Mouse (Mus musculus) G1E-ER4 (cell line): ENCODE measurements around the gene Iqcf3. TPM values are rescaled to one million over a fixed set of nuclear protein-coding genes. Genes with fewer than 3 reads are reported as not detected.

Experiments
- GATA1 ChIP-seq: IDR thresholded peaks from one replicate; pipeline ENCODE4 v1.8.0; 2012; ENCODE audit warnings: low read length, inconsistent platforms
- polyA plus RNA-seq: library from polyadenylated mRNA; stranded (reverse); fragments of >175 nt; gene quantifications from 2 replicates; pipeline ENCODE4 v1.2.3, GENCODE M21; 2012

Gene Iqcf3
- polyA plus RNA-seq: not detected in 2 replicates

DNA sequence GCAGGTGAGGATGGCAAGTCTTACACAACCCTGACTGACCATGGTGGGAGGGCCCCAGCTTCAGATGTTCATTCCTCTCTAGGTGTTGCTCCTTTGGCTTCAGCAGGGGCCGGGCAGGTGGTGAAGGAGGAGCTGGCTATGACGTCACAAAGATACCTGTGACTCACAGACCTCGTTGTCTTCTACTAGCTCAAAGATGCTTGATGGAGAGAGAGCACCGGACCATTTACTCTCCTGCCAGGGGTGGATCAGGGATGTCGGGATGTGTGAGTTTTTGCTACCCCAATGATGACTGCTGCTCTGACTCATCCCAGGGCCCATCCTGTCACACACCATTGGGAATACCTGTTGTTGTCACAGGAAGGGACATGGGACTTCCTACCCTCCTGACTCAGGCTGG, at the start of gene Iqcf3:
Gene Iqcf3, minus strand, starts transcription at position 101 of the 400 bp plus-strand sequence.
- no peak for TF ChIP-seq GATA1

DNA sequence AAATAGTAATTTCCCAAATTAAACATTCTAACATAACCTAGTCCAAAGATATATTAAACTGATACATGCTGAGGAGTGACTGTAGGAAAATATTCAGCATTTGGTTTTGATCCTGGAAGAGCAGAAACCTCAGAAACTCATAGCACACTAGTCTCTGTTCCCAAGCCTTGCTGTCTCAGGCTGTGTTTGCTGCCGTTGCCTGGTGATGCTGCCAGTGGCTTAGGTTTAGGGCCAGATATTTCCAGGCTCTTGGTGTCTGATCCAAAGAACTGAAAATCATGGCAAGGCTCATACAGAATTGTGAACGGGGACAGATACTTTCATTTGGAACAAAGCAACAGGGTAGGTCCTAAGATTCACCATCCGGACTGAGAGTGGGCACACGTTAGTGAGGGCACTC, 49.3 kb upstream of the Iqcf3 start:
- TF ChIP-seq GATA1: no peak

DNA sequence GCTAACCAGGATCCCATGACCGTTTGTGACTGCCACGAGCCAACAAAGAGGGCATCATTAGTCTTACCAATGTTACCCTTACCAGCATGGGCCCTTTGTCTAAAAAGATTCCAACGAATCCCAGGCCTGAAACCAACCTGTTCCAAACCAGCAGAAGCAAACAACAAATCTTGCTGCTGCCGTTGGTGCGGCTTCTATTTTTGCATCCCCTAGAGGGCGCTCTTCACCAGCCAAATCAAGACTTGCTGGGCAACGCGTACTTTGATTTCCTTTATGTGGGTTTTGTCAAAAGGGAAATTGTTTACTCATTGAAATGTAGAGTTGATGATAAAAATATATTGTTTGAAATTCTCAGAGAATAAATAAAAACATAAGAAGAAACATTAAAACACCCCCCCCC, 39.1 kb upstream of the Iqcf3 start:
- TF ChIP-seq GATA1: no peak

DNA sequence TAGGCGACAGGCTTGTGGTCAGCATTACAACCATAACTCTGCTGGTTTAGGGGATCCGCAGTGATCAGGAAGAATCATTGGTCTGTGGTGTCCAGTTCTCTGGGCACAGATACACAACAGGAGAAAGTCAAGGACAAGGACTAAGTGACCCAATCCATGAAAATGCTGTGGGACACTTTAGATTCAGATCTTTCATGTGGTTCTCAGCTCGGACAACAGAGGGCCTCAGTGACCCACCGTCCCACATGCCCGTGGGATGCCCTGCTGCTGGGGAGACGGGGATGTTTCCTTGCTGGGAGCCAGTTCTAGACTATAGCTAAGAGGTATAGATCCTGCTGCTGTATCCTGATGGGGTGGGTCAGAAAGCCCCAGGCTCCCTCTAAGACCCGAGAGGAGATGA, 37.0 kb upstream of the Iqcf3 start:
- no peak for TF ChIP-seq GATA1

DNA sequence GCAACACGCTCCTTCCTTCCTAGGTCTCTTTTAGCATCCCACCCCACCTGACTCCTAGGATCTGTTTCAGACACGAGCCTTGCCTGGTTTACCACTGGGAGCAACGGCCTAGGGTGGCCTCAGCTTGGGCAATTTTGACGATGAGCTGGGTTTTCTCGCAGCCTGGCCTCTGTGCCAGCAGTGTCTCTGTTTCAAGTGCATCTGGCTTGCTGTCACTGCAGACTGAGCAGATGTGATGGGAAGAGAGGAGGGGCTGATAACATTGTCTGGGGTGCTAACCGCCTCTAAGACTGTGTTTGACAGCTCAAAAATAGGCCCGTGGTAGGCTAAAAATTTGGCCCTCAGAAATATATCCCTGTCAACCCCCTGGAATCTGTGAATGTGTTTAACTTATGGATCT, 34.4 kb upstream of the Iqcf3 start:
- TF ChIP-seq GATA1: no peak

DNA sequence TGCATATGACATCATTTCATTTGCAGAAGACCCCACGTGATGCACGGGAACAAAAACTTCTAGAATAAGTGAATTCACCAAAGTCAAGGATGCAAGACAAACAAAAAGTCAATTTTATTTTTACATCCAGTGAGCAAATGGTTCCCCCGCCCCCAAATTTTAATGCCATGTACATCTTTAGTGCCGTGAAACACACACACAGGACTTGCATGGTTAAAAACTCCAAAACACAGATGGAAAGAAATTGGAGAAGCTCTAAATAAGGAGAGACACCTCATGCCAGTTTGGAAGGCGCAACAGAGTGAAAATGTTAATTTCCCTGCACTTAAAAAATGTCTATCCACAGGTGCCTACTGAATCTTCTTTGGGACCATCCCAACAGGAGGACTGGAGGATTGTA, 30.7 kb upstream of the Iqcf3 start:
- no peak for TF ChIP-seq GATA1

DNA sequence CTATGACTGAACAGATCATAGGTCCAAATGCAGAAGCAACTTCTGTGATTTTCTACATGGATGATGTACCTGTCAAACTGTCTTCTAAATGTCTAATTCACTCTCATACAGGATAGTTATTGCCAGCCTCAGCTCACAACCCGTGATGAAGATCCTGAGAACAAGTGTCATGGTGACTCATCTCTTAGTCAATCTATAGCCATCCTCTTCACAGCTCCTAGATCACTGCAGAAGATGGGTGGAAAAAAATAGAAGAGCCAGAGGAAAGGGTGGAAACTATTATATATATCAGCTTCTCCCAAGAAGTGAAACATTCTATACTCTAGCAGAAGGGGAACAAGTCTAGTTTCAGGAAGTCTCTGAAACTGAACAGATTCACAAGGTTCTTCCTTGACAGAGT, 21.1 kb upstream of the Iqcf3 start:
- TF ChIP-seq GATA1: no peak

DNA sequence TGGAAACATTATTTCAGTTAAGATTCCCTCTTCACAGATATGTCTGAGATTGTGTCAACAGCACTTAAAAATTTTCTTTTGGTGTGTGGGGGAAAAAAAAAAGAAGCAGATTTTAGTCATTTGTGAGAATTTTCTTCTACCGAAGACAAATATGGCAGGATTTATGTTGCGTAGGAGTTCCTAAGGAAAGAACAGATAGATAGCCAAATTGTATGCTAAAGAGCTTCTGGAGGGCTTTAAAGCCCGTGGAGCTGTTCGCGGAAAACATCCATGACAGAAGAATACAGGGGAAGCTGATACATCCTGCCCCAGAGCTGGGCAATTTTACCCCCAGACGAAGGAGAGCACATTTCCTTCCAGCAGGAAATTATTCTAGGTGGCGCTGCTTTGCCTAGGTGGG, 18.6 kb upstream of the Iqcf3 start:
- TF ChIP-seq GATA1: no peak

DNA sequence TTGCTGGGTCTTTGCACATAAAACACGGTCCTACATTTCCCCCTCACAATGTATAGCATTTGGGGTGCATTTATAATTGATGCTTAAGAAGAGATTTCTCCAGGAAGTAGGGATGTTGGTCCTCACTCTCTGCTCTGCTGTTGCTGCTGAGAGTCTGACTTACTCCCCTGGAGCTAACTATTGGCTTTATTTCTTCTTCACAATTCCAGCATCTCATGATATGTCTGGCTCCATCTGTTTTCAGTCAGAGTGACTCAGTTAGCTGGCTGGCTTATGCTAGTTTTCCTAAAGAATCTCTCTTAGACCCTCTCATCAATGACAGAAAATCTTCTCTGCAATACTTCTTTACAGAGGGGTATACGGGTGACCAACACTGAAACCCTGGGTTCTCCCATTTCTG, 14.7 kb upstream of the Iqcf3 start:
- TF ChIP-seq GATA1: no peak

DNA sequence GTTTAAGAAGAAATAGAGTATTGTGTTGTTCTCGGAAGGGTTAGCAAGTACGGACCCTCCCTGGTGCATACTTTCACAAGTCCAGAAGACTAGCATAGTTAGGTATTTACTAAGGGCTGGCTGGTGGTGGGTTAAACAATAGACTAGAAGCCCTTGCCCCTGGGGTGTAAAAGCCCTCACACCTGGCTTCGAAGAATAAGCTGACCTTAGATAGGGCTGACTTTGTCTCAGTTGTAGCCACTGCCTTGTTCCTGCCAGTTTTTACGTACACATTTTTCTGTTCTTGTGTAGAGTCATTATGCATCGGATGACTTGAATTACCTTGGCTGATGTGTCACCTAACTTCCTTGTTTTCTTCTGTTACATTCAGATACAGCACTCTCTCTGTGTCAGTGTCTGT, 11.9 kb upstream of the Iqcf3 start:
- TF ChIP-seq GATA1: no peak

DNA sequence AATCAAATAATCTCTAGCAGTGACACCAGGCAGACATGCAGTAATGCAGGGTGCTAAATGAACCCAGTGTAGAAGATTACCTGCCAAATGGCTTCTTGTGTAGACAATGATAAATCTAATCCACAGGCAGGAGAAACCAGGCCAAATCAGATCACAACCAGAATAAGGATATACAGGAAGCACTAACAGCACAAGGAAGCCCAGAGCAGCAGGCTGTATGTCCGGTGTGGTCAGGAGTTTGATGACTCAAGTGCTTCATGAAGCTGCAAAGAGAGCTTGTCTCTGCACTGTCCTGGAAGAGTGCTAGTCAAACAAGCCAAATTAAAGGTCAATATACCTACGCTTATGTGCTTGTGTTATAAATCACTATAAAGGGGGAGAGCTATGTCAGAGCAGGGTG, 10.8 kb upstream of the Iqcf3 start:
- TF ChIP-seq GATA1: no peak

DNA sequence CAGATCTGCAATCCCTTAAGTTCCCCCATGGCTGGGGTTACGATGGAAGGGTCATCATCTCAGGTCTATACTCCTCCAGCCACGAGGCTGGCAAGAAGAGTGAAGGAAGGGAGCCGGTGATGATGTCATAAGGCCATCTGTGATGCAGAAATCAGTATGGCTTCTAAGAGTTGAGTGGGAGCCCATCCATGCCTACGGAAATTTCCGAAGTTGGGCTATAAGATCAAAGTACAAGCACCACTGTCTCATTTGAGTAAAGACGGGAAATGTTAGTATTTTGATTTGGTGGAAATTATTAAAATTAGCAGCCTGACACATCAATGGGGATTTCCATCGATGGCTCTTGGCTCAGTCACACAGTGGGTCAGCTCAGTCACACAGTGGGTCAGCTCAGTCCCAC, 9.5 kb upstream of the Iqcf3 start, which contains the start of gene Iqcf4:
Gene Iqcf4, minus strand, starts transcription at position 101 of the 400 bp plus-strand sequence.
- no peak for TF ChIP-seq GATA1

DNA sequence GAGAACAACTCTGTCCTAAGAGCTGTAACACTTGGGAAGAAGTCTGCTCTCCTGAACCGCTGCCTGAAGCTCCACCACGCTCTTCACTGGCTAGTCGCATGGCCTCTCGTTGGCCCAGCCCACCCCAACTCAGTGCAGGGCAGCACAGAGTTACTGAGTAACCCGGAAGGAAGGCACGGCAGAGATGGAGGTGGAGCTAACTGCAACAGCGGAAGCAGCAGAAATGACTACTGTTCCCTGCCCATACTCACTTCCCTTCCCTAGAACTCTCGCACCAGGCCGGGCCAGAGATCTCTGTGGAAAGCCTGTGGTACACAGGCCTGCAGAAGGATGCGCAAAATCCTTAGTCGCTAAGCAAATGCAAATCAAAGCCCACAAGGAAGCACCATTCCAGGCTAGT, 5.0 kb upstream of the Iqcf3 start:
- no peak for TF ChIP-seq GATA1

DNA sequence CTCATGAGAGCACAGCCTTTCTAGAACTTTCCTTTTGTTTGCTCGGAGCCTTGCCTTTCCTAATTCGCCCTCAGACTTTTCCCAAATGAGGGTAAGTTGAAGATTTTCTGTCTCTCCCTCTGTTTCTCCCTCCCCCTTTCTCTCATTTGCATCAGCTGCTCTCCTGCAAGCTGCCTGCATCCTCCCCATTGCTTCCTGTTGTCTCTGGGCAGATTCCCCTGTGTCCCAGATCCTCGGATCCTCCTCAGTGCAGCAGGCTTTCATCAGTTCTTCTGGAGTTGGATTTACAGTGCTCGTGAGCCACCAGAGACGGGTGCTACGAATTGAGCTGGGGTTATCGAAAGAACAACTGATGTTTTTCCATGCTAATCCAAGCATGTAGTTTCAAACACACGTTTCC, 2.6 kb upstream of the Iqcf3 start:
- no peak for TF ChIP-seq GATA1

DNA sequence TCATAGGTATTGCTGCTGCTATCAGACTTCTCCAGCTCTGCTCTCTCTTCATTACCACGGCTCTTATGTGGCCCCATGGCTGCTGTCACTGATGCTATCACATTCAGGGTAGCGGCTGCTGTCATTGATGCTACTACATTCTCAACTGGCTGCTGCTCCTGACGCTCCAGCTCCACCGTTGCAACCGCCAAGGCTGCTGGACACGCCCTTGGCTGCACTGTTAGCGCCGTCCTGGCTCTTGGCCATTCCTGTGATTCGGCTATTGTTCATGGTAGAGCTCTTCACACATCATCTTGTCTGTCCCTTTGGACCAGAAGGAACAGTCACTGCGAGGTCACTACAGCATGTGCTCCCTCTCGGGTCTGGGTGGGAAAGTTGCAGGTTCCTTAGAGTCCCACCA, 860 bp upstream of the Iqcf3 start:
- no peak for TF ChIP-seq GATA1

DNA sequence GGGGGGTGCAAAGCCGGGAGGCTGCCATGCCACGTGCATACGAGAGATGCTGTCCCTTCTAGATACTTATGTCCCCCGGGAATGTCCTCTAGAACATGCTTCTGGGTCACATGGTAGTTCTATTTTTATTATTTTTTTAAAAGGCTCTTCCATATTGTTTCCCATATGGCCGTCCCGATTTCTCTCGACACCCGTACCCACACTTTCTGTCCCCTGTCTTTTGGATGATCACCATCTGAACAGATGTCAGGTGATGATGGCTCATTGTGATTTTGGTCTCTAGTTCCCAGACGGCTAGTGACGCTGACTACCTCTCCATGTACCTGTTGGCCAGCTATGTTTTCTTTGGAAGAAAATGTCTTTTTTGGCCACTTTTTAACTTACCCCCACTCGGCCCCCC, 26.5 kb downstream of the Iqcf3 start:
- no peak for TF ChIP-seq GATA1

DNA sequence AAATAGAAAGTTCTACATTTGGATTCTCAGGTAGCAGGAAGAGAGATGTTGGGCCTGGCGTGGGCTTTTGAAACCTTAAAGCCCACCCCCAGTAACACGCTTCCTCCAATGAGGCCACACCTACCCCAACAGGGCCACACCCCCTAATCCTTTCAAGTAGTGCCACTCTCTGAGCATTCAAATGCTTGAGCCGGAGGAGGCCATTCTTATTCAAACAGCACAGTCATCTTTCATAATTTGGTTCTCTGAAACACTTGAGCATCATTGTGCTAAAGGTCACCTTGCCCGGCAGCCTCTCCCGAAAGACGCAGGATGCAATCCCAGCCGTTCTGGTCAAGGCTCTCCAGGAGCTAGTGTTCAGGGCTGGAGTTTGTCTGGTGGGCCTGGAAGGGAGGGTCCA, 27.1 kb downstream of the Iqcf3 start:
- TF ChIP-seq GATA1: no peak

DNA sequence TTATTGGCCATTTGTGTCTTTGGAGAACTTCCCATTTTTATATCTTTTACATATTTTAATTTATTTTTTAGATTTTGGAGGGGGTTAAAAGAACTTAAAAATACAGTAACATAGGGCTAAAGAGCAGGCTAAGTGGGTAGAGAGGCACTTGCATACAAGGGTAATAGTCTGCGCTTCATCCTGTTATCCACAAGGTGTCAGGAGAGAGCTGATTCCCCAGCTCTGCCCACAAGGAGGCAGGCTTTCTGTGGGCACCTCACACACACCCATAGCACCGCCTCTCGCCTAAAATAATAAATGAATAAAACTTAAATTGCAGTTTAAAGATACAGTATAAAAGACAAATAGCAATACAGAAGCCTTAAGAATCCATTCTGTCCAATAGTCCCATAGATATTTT, 29.6 kb downstream of the Iqcf3 start:
- no peak for TF ChIP-seq GATA1
